Mouse (Mus musculus) bone marrow macrophage, adult 2 months (primary cell): Measurements from ENCODE around the gene Crtc1. TPM values are rescaled to one million over a fixed set of nuclear protein-coding genes. Genes with fewer than 3 reads are reported as not detected.
A peak's percentile ranks its signal among the peaks of the same experiment; 100 is the strongest.

ENCODE experiments used
- H3K27ac ChIP-seq: 2 replicates; pipeline ENCODE4 v1.5.1; 2012; ENCODE audit warnings: low read depth, low read length; ENCODE audit not compliant: insufficient read depth
- H3K4me1 ChIP-seq: 2 replicates; pipeline ENCODE4 v1.6.1; 2012; ENCODE audit warnings: low read length; ENCODE audit not compliant: control insufficient read depth, insufficient read depth
- H3K4me3 ChIP-seq: 2 replicates; pipeline ENCODE4 v1.5.1; 2012; ENCODE audit warnings: mild to moderate bottlenecking, low read length, moderate library complexity; ENCODE audit not compliant: insufficient read depth
- CTCF ChIP-seq: IDR thresholded peaks from 2 replicates; pipeline ENCODE4 v1.5.1; 2012; ENCODE audit warnings: low read depth, mild to moderate bottlenecking, low read length, moderate library complexity
- POLR2A ChIP-seq: IDR thresholded peaks from 2 replicates; pipeline ENCODE4 v1.6.1; 2012; ENCODE audit warnings: mild to moderate bottlenecking, low read depth, low read length, borderline replicate concordance
- polyA plus RNA-seq: library from polyadenylated mRNA; stranded (reverse); fragments of >200 nt; gene quantifications from 2 replicates; pipeline ENCODE4 v1.2.4, GENCODE M21; 2012; ENCODE audit not compliant: missing spikeins, insufficient read depth, insufficient read length

Gene Crtc1
- polyA plus RNA-seq, 1 experiment = 8.4 TPM

GRCm38 (mm10) chr8:70397611-70398563 lies 41.5 kb downstream of the Crtc1 start:
- H3K4me3 ChIP-seq = no peak overlapping the region
- H3K27ac ChIP-seq = no peak overlapping the region
- TF ChIP-seq POLR2A (no peak), CTCF (no peak)
- H3K4me1 ChIP-seq = no peaks in the 10 kb centered on the region

DNA sequence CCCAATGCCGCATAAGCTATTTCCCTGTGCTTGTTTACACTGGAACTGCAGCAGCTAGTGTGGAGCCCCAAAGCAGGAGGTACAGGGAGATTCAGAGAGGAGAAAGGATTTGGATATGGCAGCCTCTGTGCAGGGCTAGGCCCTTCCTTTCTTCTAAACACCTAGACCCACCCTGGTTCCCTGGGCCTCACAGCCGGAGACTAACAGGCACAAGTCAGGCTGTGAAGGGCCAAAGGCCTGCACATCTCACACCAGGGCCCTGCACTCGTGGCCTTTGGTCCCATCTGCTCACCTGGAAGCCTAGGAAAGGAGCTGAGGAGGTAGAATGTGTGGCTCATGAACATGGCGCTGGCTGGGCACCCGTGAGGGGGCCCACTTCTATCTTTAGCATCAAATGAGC lies 43.2 kb downstream of the Crtc1 start:
- Histone ChIP-seq H3K27ac (no peak overlapping the region), H3K4me1 (no peaks in the 10 kb centered on the region), H3K4me3 (no peak overlapping the region)
- no peak for TF ChIP-seq POLR2A
- TF ChIP-seq CTCF = no peak

DNA sequence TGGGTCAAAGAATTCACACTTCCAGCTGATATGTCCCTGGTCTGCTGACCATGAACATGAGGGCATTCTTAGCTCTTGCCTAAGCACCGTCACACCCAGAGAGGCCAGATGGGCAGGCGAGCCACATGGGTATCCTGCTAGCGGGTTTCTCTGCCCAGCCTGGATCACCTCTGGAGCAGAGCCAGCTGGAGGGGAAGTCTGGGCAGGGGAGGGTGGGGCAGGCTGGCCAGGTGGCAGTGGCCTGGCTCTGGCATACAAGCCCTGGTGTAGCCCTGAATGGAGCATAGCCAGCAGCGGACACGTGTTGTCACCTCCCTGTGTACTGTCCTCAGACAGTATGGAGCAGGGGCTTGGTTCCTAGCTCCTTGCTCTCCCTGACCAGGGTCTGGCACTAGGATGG lies 43.7 kb downstream of the Crtc1 start:
- no peaks in the 10 kb centered on the region for H3K4me1 ChIP-seq
- TF ChIP-seq POLR2A (no peak), CTCF (no peak)

GRCm38 (mm10) chr8:70394269-70394998 lies 44.9 kb downstream of the Crtc1 start:
- no peaks in the 10 kb centered on the region for H3K4me1 ChIP-seq
- no peak overlapping the region for H3K4me3 ChIP-seq
- H3K27ac ChIP-seq = no peak overlapping the region
- TF ChIP-seq CTCF (no peak), POLR2A (no peak)

More for the DNA sequence above, 43.7 kb downstream of the Crtc1 start:
- no peak overlapping the region for H3K4me3 ChIP-seq
- no peak overlapping the region for H3K27ac ChIP-seq

DNA sequence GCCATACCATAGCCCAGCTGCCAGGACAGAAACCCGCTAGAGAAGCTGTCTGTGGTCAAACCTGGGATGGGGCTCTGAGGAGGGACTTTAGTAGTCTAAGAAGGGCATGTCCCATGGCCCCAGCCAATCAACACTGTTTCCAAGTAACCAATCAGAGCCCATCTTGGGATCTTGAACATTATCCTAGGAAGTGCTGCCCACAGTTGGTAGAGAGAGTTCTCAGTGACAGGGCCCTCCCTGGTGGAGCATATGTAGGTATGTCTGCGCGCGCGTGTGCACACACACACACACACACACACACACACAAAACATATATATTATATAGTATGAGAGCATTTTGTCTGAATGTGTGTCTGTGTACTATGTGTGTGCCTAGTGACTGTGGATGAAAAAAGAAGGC lies 46.3 kb downstream of the Crtc1 start:
- TF ChIP-seq CTCF = no peak
- no peak for TF ChIP-seq POLR2A
- no peak overlapping the region for H3K4me3 ChIP-seq

DNA sequence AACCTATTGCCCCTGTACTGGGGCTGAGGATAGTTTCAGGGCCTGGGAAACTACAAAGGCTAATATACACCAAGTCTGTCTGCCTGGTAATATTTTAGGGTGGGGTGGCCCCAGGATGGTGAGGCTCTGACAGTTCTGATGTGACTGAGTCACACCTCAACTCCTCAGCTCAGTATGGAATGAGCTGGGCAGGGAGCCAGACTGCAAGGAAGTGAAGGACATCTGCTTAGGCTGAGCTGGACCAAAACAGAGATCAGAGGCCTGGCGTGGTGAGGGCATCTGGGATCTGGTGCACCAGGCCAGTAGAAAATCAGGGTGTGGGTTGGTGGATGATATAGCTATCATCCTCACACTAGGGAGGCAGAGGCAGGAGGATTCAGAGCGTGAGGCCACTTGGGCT lies 49.7 kb downstream of the Crtc1 start:
- H3K27ac ChIP-seq = no peak overlapping the region
- no peak overlapping the region for H3K4me3 ChIP-seq
- H3K4me1 ChIP-seq = no peaks in the 10 kb centered on the region
- TF ChIP-seq CTCF (no peak), POLR2A (no peak)

More for the DNA sequence above, 46.3 kb downstream of the Crtc1 start:
- H3K4me1 ChIP-seq = no peaks in the 10 kb centered on the region
- no peak overlapping the region for H3K27ac ChIP-seq

GRCm38 (mm10) chr8:70383287-70383686 lies 56.1 kb downstream of the Crtc1 start:
- Histone ChIP-seq H3K4me3 (no peak overlapping the region), H3K27ac (no peak overlapping the region), H3K4me1 (no peaks in the 10 kb centered on the region)
- TF ChIP-seq POLR2A = no peak
- TF ChIP-seq CTCF = peak; percentile 70

DNA sequence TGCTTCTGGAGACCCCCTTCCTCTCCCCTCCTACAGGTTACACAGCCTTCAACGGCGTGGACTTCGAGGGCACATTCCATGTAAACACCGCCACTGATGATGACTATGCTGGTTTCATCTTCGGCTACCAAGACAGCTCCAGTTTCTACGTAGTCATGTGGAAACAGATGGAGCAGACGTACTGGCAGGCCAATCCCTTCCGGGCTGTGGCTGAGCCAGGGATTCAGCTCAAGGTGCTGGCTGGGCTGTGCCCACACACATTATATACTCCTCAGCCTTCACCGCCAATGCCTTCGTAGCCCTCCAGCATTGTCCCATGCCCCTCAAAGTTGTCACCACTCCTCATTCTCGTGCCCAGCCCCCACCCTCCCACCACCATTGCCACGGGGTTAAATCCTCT lies 59.3 kb downstream of the Crtc1 start:
- H3K4me1 ChIP-seq = peaks cover 5% of the 10 kb centered on the region; the same call in 1 of the 2 replicates
- no peak overlapping the region for H3K4me3 ChIP-seq
- TF ChIP-seq CTCF = no peak
- no peak for TF ChIP-seq POLR2A
- no peak overlapping the region for H3K27ac ChIP-seq

DNA sequence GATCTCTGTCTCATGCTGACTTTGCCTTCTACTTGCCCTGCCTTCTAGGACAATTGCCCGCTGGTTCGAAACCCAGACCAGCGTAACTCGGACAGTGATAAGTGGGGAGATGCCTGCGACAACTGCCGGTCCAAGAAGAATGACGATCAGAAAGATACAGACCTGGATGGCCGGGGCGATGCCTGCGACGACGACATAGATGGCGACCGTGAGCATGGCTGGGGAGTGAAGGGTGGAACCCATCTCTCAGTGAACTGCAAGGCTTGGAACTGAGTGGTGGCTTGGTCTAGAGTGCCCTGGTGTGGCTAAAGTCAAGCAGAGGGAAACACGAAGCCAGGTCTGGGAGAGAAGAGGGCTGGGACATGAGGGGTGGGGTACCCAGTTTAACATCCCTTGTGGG lies 62.3 kb downstream of the Crtc1 start:
- H3K4me1 ChIP-seq = peaks cover 9% of the 10 kb centered on the region

More for the DNA sequence above, 62.3 kb downstream of the Crtc1 start:
- no peak overlapping the region for H3K4me3 ChIP-seq
- no peak overlapping the region for H3K27ac ChIP-seq
- TF ChIP-seq POLR2A = no peak
- TF ChIP-seq CTCF = no peak
